27 mouse cellular contexts compared by ENCODE assay signal in genomic region chr5:137330910-137331309, GRCm38 (mm10). TPM values are rescaled to one million over a fixed set of nuclear protein-coding genes. Genes with fewer than 3 reads are reported as not detected.
DNase-seq lines count a peak whose midpoint lies in the region; ATAC-seq and TF ChIP-seq lines count a peak whose summit lies in the region.
"Had no signal": no experiment of that assay in that cellular context is flagged by ENCODE, and none has a peak within 500 bp of the region (broad histone marks: within the 10 kb centered on the region; RNA-seq: fewer than 3 reads in every experiment).

No protein-coding gene starts in this region.

- H3K4me3 ChIP-seq in bone marrow macrophage, adult 2 months (ENCODE audit: insufficient read depth, low read length): no peak overlapping the region
- H3K4me3 ChIP-seq: embryonic facial prominence, embryonic 10.5 days; embryonic facial prominence, embryonic 13.5 days; erythroblast, embryonic 14.5 days; forebrain, embryonic 12.5 days; forebrain, embryonic 15.5 days; gastrocnemius, adult 2 months; heart, adult 2 months; hindbrain, embryonic 12.5 days; hindbrain, embryonic 15.5 days had no signal

- peaks cover 23% of the 10 kb centered on the region for H3K4me1 ChIP-seq in bone marrow macrophage, adult 2 months (ENCODE audit: control insufficient read depth, insufficient read depth, low read length)

- DNase-seq in heart, adult 11 months: peak; percentile 90
- DNase-seq in heart, adult 9 months (ENCODE audit: low spot score in 2 of 2): no peak
- peak; percentile 71 for DNase-seq in A20 (ENCODE audit: low read depth, low spot score)
- no peak for DNase-seq in urinary bladder, adult 18-20 months (ENCODE audit: low spot score in 2 of 2)
- no peak for DNase-seq in embryo, embryonic 10 days (ENCODE audit: low spot score)
- DNase-seq in lung, adult 18-20 months: no peak
- DNase-seq: adrenal gland, adult 8-10 months; adrenal gland, postnatal 25 days; cerebellum, adult 11 months; cerebellum, adult 2 months; cerebellum, postnatal 10 days; embryo, embryonic 11 days; gastrocnemius, adult 2 months; gastrocnemius, postnatal 14 days; heart, adult 2 months; kidney, adult 11 months had no signal

- ATAC-seq in megakaryocyte, adult 5-6 weeks (ENCODE audit: poor library complexity, severe bottlenecking): peak; percentile 41
- ATAC-seq: activated CD4-positive, CD25-positive, alpha-beta regulatory T cell, adult 4 months; CD4-positive, CD25-positive, alpha-beta regulatory T cell, adult 4 months; forebrain, embryonic 15.5 days had no signal

- H3K27ac ChIP-seq in bone marrow macrophage, adult 2 months (ENCODE audit: insufficient read depth, low read depth, low read length): peak overlapping the region; percentile 13; the same call in 1 of the 2 replicates
- H3K27ac ChIP-seq: embryonic facial prominence, embryonic 10.5 days; embryonic facial prominence, embryonic 13.5 days; forebrain, embryonic 12.5 days; forebrain, embryonic 15.5 days; gastrocnemius, adult 2 months; heart, adult 2 months; hindbrain, embryonic 12.5 days; hindbrain, embryonic 15.5 days had no signal

- no peak for TF ChIP-seq CTCF in bone marrow macrophage, adult 2 months (IDR thresholded peaks at IDR 0.05; ENCODE audit: low read depth, low read length)

- TF ChIP-seq POLR2A in bone marrow macrophage, adult 2 months (IDR thresholded peaks at IDR 0.05; ENCODE audit: borderline replicate concordance, low read depth, low read length): no peak

RNA-seq across cellular contexts. Expression of gene Slc12a9, which starts 2.5 kb away (rescaled TPM):
- 43.2 and 47.0 TPM in 2 replicates for polyA plus RNA-seq in bone marrow macrophage, adult 2 months (2012; ENCODE audit: insufficient read depth, insufficient read length, missing spikeins)
- total RNA-seq in megakaryocyte, adult 5-6 weeks (2015): 12.8 and 13.4 TPM in 2 replicates
- 20.9 and 21.6 TPM in 2 replicates for total RNA-seq in megakaryocyte, adult 5-6 weeks (2017)

RNA-seq across cellular contexts. Expression of gene Trip6, which starts 16.7 kb away (rescaled TPM):
- polyA plus RNA-seq in bone marrow macrophage, adult 2 months (2012; ENCODE audit: insufficient read depth, insufficient read length, missing spikeins): 6.7 and 7.1 TPM in 2 replicates
- 4.1 and 4.2 TPM in 2 replicates for total RNA-seq in megakaryocyte, adult 5-6 weeks (2015)
- 2.1 and 2.9 TPM in 2 replicates for total RNA-seq in megakaryocyte, adult 5-6 weeks (2017)

RNA-seq across cellular contexts. Expression of gene Ephb4, which starts 19.0 kb away (rescaled TPM):
- 0.19 TPM in 1 of 2 replicates, not detected in the other for polyA plus RNA-seq in bone marrow macrophage, adult 2 months (2012; ENCODE audit: insufficient read depth, insufficient read length, missing spikeins)
- 0.16 TPM in 1 of 2 replicates, not detected in the other for total RNA-seq in megakaryocyte, adult 5-6 weeks (2015)
- not detected in 2 replicates for total RNA-seq in megakaryocyte, adult 5-6 weeks (2017)
- polyA plus RNA-seq: activated CD4-positive, CD25-positive, alpha-beta regulatory T cell, adult 4 months; CD4-positive, CD25-positive, alpha-beta regulatory T cell, adult 4 months had no signal

RNA-seq across cellular contexts. Expression of gene Srrt, which starts 23.4 kb away (rescaled TPM):
- polyA plus RNA-seq in bone marrow macrophage, adult 2 months (2012; ENCODE audit: insufficient read depth, insufficient read length, missing spikeins): 172 and 177 TPM in 2 replicates
- total RNA-seq in megakaryocyte, adult 5-6 weeks (2015): 71.9 and 97.1 TPM in 2 replicates
- 158 and 222 TPM in 2 replicates for total RNA-seq in megakaryocyte, adult 5-6 weeks (2017)

RNA-seq across cellular contexts. Expression of gene Ufsp1, which starts 36.5 kb away (rescaled TPM):
- polyA plus RNA-seq in bone marrow macrophage, adult 2 months (2012; ENCODE audit: insufficient read depth, insufficient read length, missing spikeins): 0.79 and 1.8 TPM in 2 replicates
- total RNA-seq in megakaryocyte, adult 5-6 weeks (2015): 0.18 and 1.4 TPM in 2 replicates
- total RNA-seq in megakaryocyte, adult 5-6 weeks (2017): 0.24 and 0.59 TPM in 2 replicates

Comparison
In these comparisons a context has a peak if more than half of its experiments do, and no peak if none do; other contexts are left out.
1. DNase-seq: peak in heart, adult 11 months (single experiment) and A20 (single experiment); none in heart, adult 9 months (0 of 2), urinary bladder, adult 18-20 months (0 of 2), embryo, embryonic 10 days (single experiment) and lung, adult 18-20 months (0 of 2).